Mouse (Mus musculus) brown adipose tissue, adult 24 weeks (tissue): Measurements from ENCODE around the gene Cckar. TPM values are rescaled to one million over a fixed set of nuclear protein-coding genes. Genes with fewer than 3 reads are reported as not detected.
"Not testable (repeated sequence)": the region's sequence is repeated elsewhere in the genome, so short reads cannot be mapped to it uniquely, and the experiment has no call there.

Experiments
- H3K27ac ChIP-seq: fragments of 200-500 bp; replicated peaks from 2 replicates; pipeline ENCODE4 v1.5.1; 2012; ENCODE audit warnings: low read depth, mild to moderate bottlenecking, low read length
- H3K4me1 ChIP-seq: fragments of 200-500 bp; 2 replicates; pipeline ENCODE4 v1.6.1; 2012; ENCODE audit warnings: low read length, mixed read lengths; ENCODE audit not compliant: control insufficient read depth, insufficient read depth, insufficient read length
- H3K4me3 ChIP-seq: fragments of 200-500 bp; 2 replicates; pipeline ENCODE4 v1.5.1; 2012; ENCODE audit warnings: low read depth, mild to moderate bottlenecking, low read length, moderate library complexity; ENCODE audit not compliant: insufficient read depth
- polyA plus RNA-seq: library from polyadenylated mRNA; stranded (reverse); fragments of >200 nt; gene quantifications from 2 replicates; pipeline ENCODE4 v1.2.4, GENCODE M21; 2012; ENCODE audit not compliant: missing spikeins, insufficient read depth, insufficient read length

Cckar gene
- polyA plus RNA-seq, 1 experiment, result not detected

- H3K27ac ChIP-seq, result no peak overlapping the region
- H3K4me3 ChIP-seq, result no peak overlapping the region
- H3K4me1 ChIP-seq, result no peaks in the 10 kb centered on the region
Observed at GRCm38 (mm10) chr5:53685623-53686022, 21.9 kb downstream of the Cckar start.

GRCm38 (mm10) chr5:53684417-53684816 lies 23.1 kb downstream of the Cckar start:
- Histone ChIP-seq H3K27ac (no peak overlapping the region), H3K4me3 (no peak overlapping the region), H3K4me1 (no peaks in the 10 kb centered on the region)

GRCm38 (mm10) chr5:53683916-53684315 lies 23.6 kb downstream of the Cckar start:
- Histone ChIP-seq H3K4me1 (no peaks in the 10 kb centered on the region), H3K27ac (no peak overlapping the region), H3K4me3 (no peak overlapping the region)

GRCm38 (mm10) chr5:53679651-53680050 lies 27.9 kb downstream of the Cckar start:
- H3K4me1 ChIP-seq, result no peaks in the 10 kb centered on the region
- H3K4me3 ChIP-seq, result no peak overlapping the region
- H3K27ac ChIP-seq, result no peak overlapping the region

GRCm38 (mm10) chr5:53678036-53678767 lies 29.3 kb downstream of the Cckar start:
- no peak overlapping the region for H3K27ac ChIP-seq
- no peak overlapping the region for H3K4me3 ChIP-seq
- no peaks in the 10 kb centered on the region for H3K4me1 ChIP-seq

- H3K4me1 ChIP-seq, result no peaks in the 10 kb centered on the region
- no peak overlapping the region for H3K4me3 ChIP-seq
- no peak overlapping the region for H3K27ac ChIP-seq
Observed at GRCm38 (mm10) chr5:53676671-53677070, 30.8 kb downstream of the Cckar start.

GRCm38 (mm10) chr5:53673493-53674150 lies 33.9 kb downstream of the Cckar start:
- H3K4me3 ChIP-seq, H3K27ac ChIP-seq, H3K4me1 ChIP-seq: not testable (repeated sequence)

GRCm38 (mm10) chr5:53672352-53672751 lies 35.2 kb downstream of the Cckar start:
- no peaks in the 10 kb centered on the region for H3K4me1 ChIP-seq
- H3K27ac ChIP-seq, result no peak overlapping the region
- no peak overlapping the region for H3K4me3 ChIP-seq

- Histone ChIP-seq H3K4me3 (no peak overlapping the region), H3K4me1 (no peaks in the 10 kb centered on the region), H3K27ac (no peak overlapping the region)
Observed at GRCm38 (mm10) chr5:53671507-53671906, 36.0 kb downstream of the Cckar start.

- Histone ChIP-seq H3K27ac (no peak overlapping the region), H3K4me1 (no peaks in the 10 kb centered on the region), H3K4me3 (no peak overlapping the region)
Observed at GRCm38 (mm10) chr5:53670321-53670938, 37.1 kb downstream of the Cckar start.

- no peaks in the 10 kb centered on the region; the same call in 1 of the 2 replicates for H3K4me1 ChIP-seq
- H3K27ac ChIP-seq, result no peak overlapping the region
- H3K4me3 ChIP-seq, result no peak overlapping the region
Observed at GRCm38 (mm10) chr5:53668021-53668420, 39.5 kb downstream of the Cckar start.

- Histone ChIP-seq H3K4me3 (no peak overlapping the region), H3K4me1 (no peaks in the 10 kb centered on the region; the same call in 1 of the 2 replicates), H3K27ac (no peak overlapping the region)
Observed at GRCm38 (mm10) chr5:53663665-53664064, 43.8 kb downstream of the Cckar start.

GRCm38 (mm10) chr5:53662413-53662812 lies 45.1 kb downstream of the Cckar start:
- Histone ChIP-seq H3K4me1 (no peaks in the 10 kb centered on the region; the same call in 1 of the 2 replicates), H3K27ac (no peak overlapping the region), H3K4me3 (no peak overlapping the region)

- Histone ChIP-seq H3K4me3 (no peak overlapping the region), H3K4me1 (no peaks in the 10 kb centered on the region; the same call in 1 of the 2 replicates), H3K27ac (no peak overlapping the region)
Observed at GRCm38 (mm10) chr5:53661508-53661907, 46.0 kb downstream of the Cckar start.

- Histone ChIP-seq H3K27ac (no peak overlapping the region), H3K4me1 (no peaks in the 10 kb centered on the region), H3K4me3 (no peak overlapping the region)
Observed at GRCm38 (mm10) chr5:53657925-53658324, 49.6 kb downstream of the Cckar start.
